Comparison of ENCODE assay signal across 8 mouse cellular contexts in genomic region chr2:36021385-36022159, GRCm38 (mm10). TPM values are rescaled to one million over a fixed set of nuclear protein-coding genes. Genes with fewer than 3 reads are reported as not detected.
DNase-seq lines count a peak whose midpoint lies in the region; ATAC-seq and TF ChIP-seq lines count a peak whose summit lies in the region.

No protein-coding gene starts in this region.

- 21% methylated on average over 32 of the region's 32 CpGs for WGBS in spleen, adult 2 months
- 9% methylated on average over 32 of the region's 32 CpGs for WGBS in heart, embryonic 15.5 days
- WGBS in liver, embryonic 11.5 days: 16% methylated on average over 32 of the region's 32 CpGs

- no peak for TF ChIP-seq POLR2A in spleen, adult 2 months (IDR thresholded peaks at IDR 0.05; ENCODE audit: low read depth, low read length)
- TF ChIP-seq POLR2A in embryonic fibroblast, embryonic 13.5 days (IDR thresholded peaks at IDR 0.05; ENCODE audit: low read depth, low read length): no peak

- H3K9ac ChIP-seq in heart, embryonic 15.5 days: 0 out of 2 replicates have a peak overlapping the region, but pooled peaks have one; percentile 11
- no peak overlapping the region for H3K9ac ChIP-seq in liver, embryonic 11.5 days (ENCODE audit: low read depth, low read length)

- peak; percentile 8; the same call in 1 of the 2 replicates for TF ChIP-seq CTCF in spleen, adult 2 months (IDR thresholded peaks at IDR 0.05; ENCODE audit: extremely low read depth, insufficient read depth, insufficient read length, insufficient replicate concordance)
- peak; percentile 79; the same call in 1 of the 2 replicates for TF ChIP-seq CTCF in embryonic fibroblast, embryonic 13.5 days (IDR thresholded peaks at IDR 0.05; ENCODE audit: borderline replicate concordance, insufficient read depth, low read length)

- H3K4me1 ChIP-seq in spleen, adult 2 months (ENCODE audit: control insufficient read depth, insufficient read depth, insufficient read length): no peaks in the 10 kb centered on the region
- no peaks in the 10 kb centered on the region for H3K4me1 ChIP-seq in embryonic fibroblast, embryonic 13.5 days (ENCODE audit: control insufficient read depth, insufficient read depth, low read length)
- H3K4me1 ChIP-seq in heart, embryonic 15.5 days (replicated peaks): peaks cover 11% of the 10 kb centered on the region
- H3K4me1 ChIP-seq in liver, embryonic 11.5 days (replicated peaks; ENCODE audit: control insufficient read depth, insufficient read depth, low read length): no peaks in the 10 kb centered on the region

- H3K4me2 ChIP-seq in heart, embryonic 15.5 days: peak overlapping the region; percentile 62
- H3K4me2 ChIP-seq in liver, embryonic 11.5 days: peak overlapping the region; percentile 54

- no peaks in the 10 kb centered on the region for H3K9me3 ChIP-seq in heart, embryonic 15.5 days (replicated peaks)
- no peaks in the 10 kb centered on the region for H3K9me3 ChIP-seq in liver, embryonic 11.5 days (ENCODE audit: control insufficient read depth, low read length)

- H3K4me3 ChIP-seq in spleen, adult 2 months (ENCODE audit: extremely low read depth, insufficient read depth, insufficient read length): no peak overlapping the region
- no peak overlapping the region; the same call in 1 of the 2 replicates for H3K4me3 ChIP-seq in embryonic fibroblast, embryonic 13.5 days (ENCODE audit: insufficient read depth, low read length)
- H3K4me3 ChIP-seq in heart, embryonic 15.5 days: peak overlapping the region; percentile 34
- H3K4me3 ChIP-seq in liver, embryonic 11.5 days (ENCODE audit: low read depth, low read length): no peak overlapping the region

- ATAC-seq in heart, embryonic 15.5 days (replicated peaks; ENCODE audit: insufficient number of reproducible peaks, insufficient read depth, low FRiP score, low read depth): 0 out of 2 replicates have a peak, but pooled peaks have one; percentile 35
- ATAC-seq in liver, embryonic 11.5 days (replicated peaks; ENCODE audit: low FRiP score): no peak

- DNase-seq in spleen, adult 2 months (ENCODE audit: low read depth in 1 of 2, low spot score in 2 of 2): peak; percentile 9 to 14
- DNase-seq in spleen, adult 12 weeks (ENCODE audit: low spot score): no peak
- peak; percentile 81 for DNase-seq in kidney, postnatal 14 days
- peak; percentile 64 for DNase-seq in liver, embryonic 11.5 days (ENCODE audit: low spot score)
- peak; percentile 30 to 40 for DNase-seq in natural killer cell, adult 2 months (ENCODE audit: low spot score in 2 of 2)
- DNase-seq in telencephalon, adult 2 months (ENCODE audit: low read depth, low spot score): peak; percentile 78

- no peaks in the 10 kb centered on the region for H3K36me3 ChIP-seq in spleen, adult 2 months (ENCODE audit: control insufficient read depth, insufficient read depth, low read length)
- no peaks in the 10 kb centered on the region for H3K36me3 ChIP-seq in heart, embryonic 15.5 days
- H3K36me3 ChIP-seq in liver, embryonic 11.5 days (ENCODE audit: control insufficient read depth, insufficient read depth, low read length): no peaks in the 10 kb centered on the region

- H3K27me3 ChIP-seq in spleen, adult 2 months (ENCODE audit: control insufficient read depth, insufficient read depth, low read length): no peaks in the 10 kb centered on the region
- H3K27me3 ChIP-seq in heart, embryonic 15.5 days: peaks cover 4% of the 10 kb centered on the region; the same call in 1 of the 2 replicates
- H3K27me3 ChIP-seq in liver, embryonic 11.5 days (replicated peaks; ENCODE audit: control insufficient read depth, insufficient read depth, low read length): peaks cover 6% of the 10 kb centered on the region; the same call in 1 of the 2 replicates

- no peak overlapping the region for H3K27ac ChIP-seq in spleen, adult 2 months (ENCODE audit: insufficient read depth, low read length)
- no peak overlapping the region for H3K27ac ChIP-seq in embryonic fibroblast, embryonic 13.5 days (ENCODE audit: insufficient read depth, low read length)
- H3K27ac ChIP-seq in heart, embryonic 15.5 days: no peak overlapping the region
- no peak overlapping the region for H3K27ac ChIP-seq in liver, embryonic 11.5 days (ENCODE audit: low read depth, low read length)

RNA-seq across cellular contexts. Expression of gene Ndufa8, which starts 27.6 kb away (rescaled TPM):
- 25.9 and 28.5 TPM in 2 replicates for polyA plus RNA-seq in spleen, adult 2 months (2012; rRNA removed)
- 99.4 and 100 TPM in 2 replicates for polyA plus RNA-seq in embryonic fibroblast, embryonic 13.5 days (2011; ENCODE audit: insufficient read length, low read depth, missing spikeins)
- polyA plus RNA-seq in heart, embryonic 15.5 days (2015; fragmentation: Nextera tagmentation; extraction: Ambion mirVana): 411 and 477 TPM in 2 replicates
- polyA plus RNA-seq in liver, embryonic 11.5 days (2014; fragmentation: Nextera tagmentation; extraction: Ambion mirVana): 251 and 269 TPM in 2 replicates

RNA-seq across cellular contexts. Expression of gene Morn5, which starts 27.7 kb away (rescaled TPM):
- not detected in 2 replicates for polyA plus RNA-seq in spleen, adult 2 months (2012; rRNA removed)
- not detected in 2 replicates for polyA plus RNA-seq in embryonic fibroblast, embryonic 13.5 days (2011; ENCODE audit: insufficient read length, low read depth, missing spikeins)
- polyA plus RNA-seq in heart, embryonic 15.5 days (2015; fragmentation: Nextera tagmentation; extraction: Ambion mirVana): 0.24 and 0.34 TPM in 2 replicates
- 0.27 TPM in 1 of 2 replicates, not detected in the other for polyA plus RNA-seq in liver, embryonic 11.5 days (2014; fragmentation: Nextera tagmentation; extraction: Ambion mirVana)

RNA-seq across cellular contexts. Expression of gene Ttll11, which starts 41.9 kb away (rescaled TPM):
- 1.3 and 2.0 TPM in 2 replicates for polyA plus RNA-seq in spleen, adult 2 months (2012; rRNA removed)
- polyA plus RNA-seq in embryonic fibroblast, embryonic 13.5 days (2011; ENCODE audit: insufficient read length, low read depth, missing spikeins): 4.6 and 4.9 TPM in 2 replicates
- 0.94 and 1.0 TPM in 2 replicates for polyA plus RNA-seq in heart, embryonic 15.5 days (2015; fragmentation: Nextera tagmentation; extraction: Ambion mirVana)
- polyA plus RNA-seq in liver, embryonic 11.5 days (2014; fragmentation: Nextera tagmentation; extraction: Ambion mirVana): 0.36 and 0.45 TPM in 2 replicates
